Mouse (Mus musculus) embryonic facial prominence, embryonic 11.5 days (tissue): ENCODE results near the gene Trim23. TPM values are rescaled to one million over a fixed set of nuclear protein-coding genes. Genes with fewer than 3 reads are reported as not detected.

Source experiments
- ATAC-seq: fragments of 200-750 bp; cut with Nextera tagmentation; replicated peaks from 2 replicates; pipeline ENCODE4 v1.8.0; 2017; ENCODE audit warnings: low read depth; ENCODE audit not compliant: insufficient number of reproducible peaks, low FRiP score, low TSS enrichment
- DNase-seq: peaks from one replicate; pipeline ENCODE4 v3.0.0-alpha.2; 2015; ENCODE audit warnings: low spot score
- H3K27ac ChIP-seq: fragments of 300-500 bp; sonication (generic); replicated peaks from 2 replicates; pipeline ENCODE4 v1.5.1; 2014; ENCODE audit warnings: mild to moderate bottlenecking, low read depth, low read length, control low read depth
- H3K27me3 ChIP-seq: fragments of 300-500 bp; sonication (generic); 2 replicates; pipeline ENCODE4 v1.6.1; 2014; ENCODE audit warnings: mild to moderate bottlenecking, low read length, moderate library complexity, mixed read lengths; ENCODE audit not compliant: control insufficient read depth, insufficient read depth
- H3K36me3 ChIP-seq: fragments of 300-500 bp; sonication (generic); replicated peaks from 2 replicates; pipeline ENCODE4 v1.6.1; 2014; ENCODE audit warnings: low read depth, mild to moderate bottlenecking, low read length, moderate library complexity, mixed read lengths; ENCODE audit not compliant: control insufficient read depth, insufficient read depth
- H3K4me1 ChIP-seq: fragments of 300-500 bp; sonication (generic); 2 replicates; pipeline ENCODE4 v1.6.1; 2014; ENCODE audit warnings: low read length, mixed read lengths; ENCODE audit not compliant: control insufficient read depth, insufficient read depth
- H3K4me2 ChIP-seq: fragments of 300-500 bp; sonication (generic); 2 replicates; pipeline ENCODE4 v1.6.1; 2014; ENCODE audit warnings: low read depth, mild to moderate bottlenecking, control low read depth, low read length, moderate library complexity
- H3K4me3 ChIP-seq: fragments of 300-500 bp; sonication (generic); 2 replicates; pipeline ENCODE4 v1.5.1; 2014; ENCODE audit warnings: low read depth, low read length, control low read depth
- H3K9ac ChIP-seq: fragments of 300-500 bp; sonication (generic); replicated peaks from 2 replicates; pipeline ENCODE4 v1.6.1; 2014; ENCODE audit warnings: mild to moderate bottlenecking, control low read depth, low read length
- H3K9me3 ChIP-seq: fragments of 300-500 bp; sonication (generic); replicated peaks from 2 replicates; pipeline ENCODE4 v1.6.1; 2016; ENCODE audit warnings: mild to moderate bottlenecking, low read length, inconsistent platforms, mixed read lengths; ENCODE audit not compliant: control insufficient read depth
- WGBS: fragments of 180-500 bp; shearing (Covaris S2); extraction: QIAGEN DNeasy Blood & Tissue Kit; methylation state at CpG from one replicate; pipeline ENCODE4 v1.1.7; 2014; 5-methylcytosine and 5-hydroxymethylcytosine counted together
- polyA plus RNA-seq: library from polyadenylated mRNA; unstranded; fragments of >200 nt; fragmentation: Nextera tagmentation; extraction: Ambion mirVana; gene quantifications from 2 replicates; pipeline ENCODE4 v1.2.1, GENCODE M21; 2014

Trim23 gene
- polyA plus RNA-seq = 26.7 and 28.4 TPM in 2 replicates

DNA sequence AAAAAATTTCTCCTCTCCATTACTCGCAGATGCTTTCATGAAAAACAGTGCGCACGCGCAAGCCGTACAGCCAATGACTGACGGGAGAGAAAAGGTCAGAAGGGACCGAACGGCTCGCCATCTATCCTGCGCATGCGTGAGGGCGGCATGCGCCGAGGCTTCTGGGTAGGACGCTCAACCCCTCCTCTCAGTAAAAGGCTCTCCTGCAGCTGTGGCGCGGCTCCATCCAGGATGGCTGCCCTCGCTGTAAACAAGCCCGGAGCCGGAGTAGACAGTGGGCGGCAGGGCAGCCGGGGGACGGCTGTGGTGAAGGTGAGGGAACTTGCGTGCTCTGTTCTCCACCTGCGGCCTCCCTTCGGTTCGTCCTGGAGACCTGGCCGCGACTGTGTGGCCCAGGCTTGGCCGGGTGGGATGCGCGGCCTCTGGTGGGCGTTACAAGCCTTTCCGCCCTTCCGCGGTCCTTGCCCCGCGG is at the start of gene Trim23:
Trim23 (plus strand) TSS at position 148 of the 472 bp plus-strand sequence.
- under 1% methylated on average over 38 of the region's 38 CpGs for WGBS
- Histone ChIP-seq H3K27me3 (no peaks in the 10 kb centered on the region), H3K4me1 (no peaks in the 10 kb centered on the region), H3K4me3 (peak within 1 kb of the TSS; percentile 86), H3K9me3 (no peaks in the 10 kb centered on the region), H3K9ac (peak within 1 kb of the TSS; percentile 86), H3K27ac (peak within 1 kb of the TSS; percentile 56; the same call in 1 of the 2 replicates), H3K36me3 (no peaks in the 10 kb centered on the region), H3K4me2 (peak within 1 kb of the TSS; percentile 62)
- ATAC-seq (peak; percentile 98), DNase-seq (peak; percentile 100)

DNA sequence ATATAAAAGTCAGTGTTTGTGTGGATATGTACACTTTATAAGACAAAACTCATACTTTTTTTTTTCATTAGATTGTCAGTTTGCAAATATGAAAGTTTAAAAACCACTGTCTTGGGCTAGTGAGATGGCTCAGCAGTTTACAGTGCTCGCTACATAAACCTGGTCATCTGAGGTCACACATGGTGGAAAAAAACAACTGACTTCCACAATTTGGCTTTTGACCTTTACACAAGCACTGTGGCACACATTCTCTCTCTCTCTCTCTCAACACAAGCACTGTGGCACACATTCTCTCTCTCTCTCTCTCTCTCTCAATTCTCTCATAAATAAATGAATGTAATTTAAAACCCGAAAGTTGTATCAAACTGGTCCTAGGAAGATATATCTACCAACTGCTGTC is 46.0 kb upstream of the Trim23 start:
- ATAC-seq (no peak), DNase-seq (no peak)
- Histone ChIP-seq H3K4me2 (no peak overlapping the region), H3K4me3 (no peak overlapping the region), H3K4me1 (no peaks in the 10 kb centered on the region), H3K27ac (no peak overlapping the region), H3K27me3 (no peaks in the 10 kb centered on the region), H3K9me3 (no peaks in the 10 kb centered on the region), H3K9ac (no peak overlapping the region), H3K36me3 (no peaks in the 10 kb centered on the region)
- 87% methylated on average over 2 of the region's 2 CpGs for WGBS

DNA sequence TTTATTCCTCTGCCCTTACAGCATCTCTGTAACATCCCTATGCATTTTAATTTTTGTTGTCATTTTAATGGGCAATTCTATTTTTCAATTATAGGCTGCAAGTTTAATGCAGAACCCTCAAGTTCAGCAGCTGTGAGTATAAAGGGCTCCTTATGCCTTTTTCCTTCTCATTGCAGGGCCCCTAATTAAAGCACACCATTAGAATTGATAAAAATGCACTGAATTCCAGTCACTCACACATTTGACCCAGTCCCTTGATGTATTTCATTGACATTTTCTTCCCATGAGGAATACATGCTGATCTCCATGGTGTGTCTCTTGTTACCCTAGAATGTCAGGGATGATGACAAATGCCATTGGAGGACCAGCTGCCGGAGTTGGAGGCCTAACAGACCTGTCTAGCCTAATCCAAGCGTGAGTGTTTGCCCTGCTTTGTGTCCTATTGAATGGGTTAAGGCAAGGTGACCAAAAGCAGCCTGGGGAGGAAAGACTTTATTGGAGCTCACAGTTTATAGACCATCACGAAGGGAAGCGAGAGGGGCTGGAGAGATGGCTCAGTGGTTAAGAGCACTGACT is 44.0 kb upstream of the Trim23 start:
- Histone ChIP-seq H3K4me1 (no peaks in the 10 kb centered on the region), H3K4me3 (no peak overlapping the region), H3K36me3 (no peaks in the 10 kb centered on the region), H3K9me3 (no peaks in the 10 kb centered on the region), H3K27me3 (no peaks in the 10 kb centered on the region), H3K27ac (no peak overlapping the region), H3K4me2 (no peak overlapping the region), H3K9ac (no peak overlapping the region)
- 81% methylated on average over 4 of the region's 4 CpGs for WGBS
- DNase-seq (no peak), ATAC-seq (no peak)

DNA sequence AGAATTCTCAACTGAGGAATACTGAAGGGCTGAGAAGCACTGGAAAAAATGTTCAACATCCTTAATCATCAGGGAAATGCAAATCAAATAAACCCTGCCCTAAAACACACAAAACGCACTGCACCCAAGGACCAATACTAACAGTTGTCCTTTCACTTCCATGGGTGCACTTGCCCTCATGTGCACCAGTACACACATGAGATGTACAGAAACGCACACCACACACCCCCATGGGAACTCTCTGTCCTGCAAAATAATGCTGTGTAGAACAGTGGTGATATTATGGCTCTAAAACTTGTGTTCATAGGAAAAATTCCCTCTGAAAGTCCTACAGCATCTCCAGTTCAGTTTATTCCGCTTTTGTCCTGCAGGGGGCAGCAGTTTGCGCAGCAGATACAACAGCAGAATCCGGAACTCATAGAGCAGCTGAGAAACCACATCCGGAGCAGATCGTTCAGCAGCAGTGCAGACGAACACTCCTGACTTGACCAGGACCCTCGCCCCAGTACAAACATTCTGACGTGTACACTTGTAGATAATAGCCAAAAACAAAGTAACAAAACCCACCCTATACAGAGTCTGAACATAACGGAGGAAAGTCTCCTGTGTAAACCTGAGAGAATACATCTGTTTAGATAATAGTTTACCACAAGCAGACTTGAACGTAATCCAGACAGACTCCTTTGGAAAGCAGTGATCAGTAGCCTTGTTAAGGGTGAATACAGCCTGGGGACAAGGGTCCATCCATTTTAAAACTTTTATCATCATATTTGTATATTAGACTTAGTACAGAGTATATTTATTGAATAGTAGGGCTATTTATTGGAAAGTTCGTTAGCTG is 39.0 kb upstream of the Trim23 start:
- Histone ChIP-seq H3K9me3 (no peaks in the 10 kb centered on the region), H3K4me3 (no peak overlapping the region), H3K27ac (no peak overlapping the region), H3K9ac (no peak overlapping the region), H3K4me1 (no peaks in the 10 kb centered on the region), H3K36me3 (no peaks in the 10 kb centered on the region), H3K27me3 (no peaks in the 10 kb centered on the region), H3K4me2 (no peak overlapping the region)
- ATAC-seq = peak; percentile 61
- DNase-seq = peak; percentile 84
- WGBS = 38% methylated on average over 13 of the region's 13 CpGs

DNA sequence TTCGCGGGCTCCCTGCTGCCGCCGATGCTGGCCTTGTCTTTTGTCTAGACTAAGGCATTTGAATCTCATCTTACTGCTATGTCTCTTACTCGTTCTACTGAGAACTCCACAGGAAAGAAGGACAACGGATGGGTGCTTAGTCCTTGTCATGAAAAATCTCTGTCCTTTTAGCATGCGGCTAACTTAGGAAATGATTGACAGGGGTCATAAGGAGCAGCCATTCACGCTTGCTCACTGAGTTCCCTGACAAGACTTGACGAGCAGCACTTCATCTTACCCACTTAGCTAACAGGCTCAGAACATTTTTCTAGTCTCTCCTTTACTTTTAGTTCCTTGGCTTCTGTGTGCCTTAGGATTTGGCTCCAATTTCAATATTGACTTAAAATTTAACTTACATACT is 33.7 kb upstream of the Trim23 start:
- H3K4me1 ChIP-seq = no peaks in the 10 kb centered on the region
- H3K27ac ChIP-seq = no peak overlapping the region
- no peak overlapping the region for H3K4me2 ChIP-seq
- H3K36me3 ChIP-seq = no peaks in the 10 kb centered on the region; the same call in 1 of the 2 replicates
- no peak overlapping the region for H3K9ac ChIP-seq
- DNase-seq = no peak
- ATAC-seq = no peak
- H3K4me3 ChIP-seq = no peak overlapping the region
- H3K27me3 ChIP-seq = no peaks in the 10 kb centered on the region
- H3K9me3 ChIP-seq = no peaks in the 10 kb centered on the region
- WGBS = 82% methylated on average over 9 of the region's 9 CpGs

DNA sequence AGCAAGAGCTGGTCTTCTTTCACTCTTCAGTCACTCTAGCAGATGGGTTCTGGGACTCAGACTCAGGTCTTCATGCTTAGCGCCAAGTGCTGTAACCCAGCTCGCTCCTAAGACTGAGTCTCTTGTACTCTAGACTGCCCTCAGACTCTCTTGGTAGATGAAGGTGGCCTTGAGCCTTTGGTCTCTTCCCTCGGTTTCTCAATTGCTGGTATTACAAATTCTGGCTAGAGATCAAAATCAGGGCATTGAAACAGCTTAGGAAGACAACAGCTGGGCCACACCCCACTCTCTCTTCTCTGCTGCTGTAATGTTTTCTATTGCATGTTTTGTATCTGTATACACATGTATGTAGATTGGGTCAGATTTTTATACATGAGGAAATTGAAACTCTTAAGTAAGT is 33.0 kb upstream of the Trim23 start:
- WGBS = 97% methylated on average over 3 of the region's 3 CpGs
- no peak for ATAC-seq

DNA sequence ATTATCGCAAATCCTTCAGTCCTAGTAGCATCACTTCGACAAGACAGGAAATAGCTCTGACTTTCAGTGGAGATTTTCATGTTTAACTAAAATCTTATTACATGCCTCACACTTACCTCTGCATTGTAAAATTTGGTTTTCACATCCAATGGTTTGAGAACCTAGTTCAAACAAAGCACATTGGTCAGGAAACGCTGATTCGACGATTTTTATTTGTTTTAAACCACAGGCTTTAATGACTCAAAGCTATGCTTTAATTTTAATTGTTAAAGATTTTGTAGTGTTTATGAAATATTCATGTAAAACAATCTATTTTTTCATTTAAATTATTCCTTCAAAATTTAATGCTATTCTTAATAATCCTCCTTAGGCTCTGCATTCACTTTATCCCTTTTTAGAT is 24.4 kb upstream of the Trim23 start:
- Histone ChIP-seq H3K4me2 (no peak overlapping the region), H3K36me3 (peaks cover 2% of the 10 kb centered on the region), H3K27ac (no peak overlapping the region), H3K4me3 (no peak overlapping the region), H3K9ac (no peak overlapping the region), H3K9me3 (no peaks in the 10 kb centered on the region), H3K27me3 (no peaks in the 10 kb centered on the region), H3K4me1 (no peaks in the 10 kb centered on the region)
- ATAC-seq (no peak), DNase-seq (no peak)
- 94% methylated on average over 5 of the region's 5 CpGs for WGBS

More for the DNA sequence above, 33.0 kb upstream of the Trim23 start:
- Histone ChIP-seq H3K27me3 (no peaks in the 10 kb centered on the region), H3K9me3 (no peaks in the 10 kb centered on the region), H3K9ac (no peak overlapping the region), H3K36me3 (no peaks in the 10 kb centered on the region; the same call in 1 of the 2 replicates), H3K27ac (no peak overlapping the region), H3K4me2 (no peak overlapping the region), H3K4me1 (no peaks in the 10 kb centered on the region), H3K4me3 (no peak overlapping the region)
- no peak for DNase-seq

DNA sequence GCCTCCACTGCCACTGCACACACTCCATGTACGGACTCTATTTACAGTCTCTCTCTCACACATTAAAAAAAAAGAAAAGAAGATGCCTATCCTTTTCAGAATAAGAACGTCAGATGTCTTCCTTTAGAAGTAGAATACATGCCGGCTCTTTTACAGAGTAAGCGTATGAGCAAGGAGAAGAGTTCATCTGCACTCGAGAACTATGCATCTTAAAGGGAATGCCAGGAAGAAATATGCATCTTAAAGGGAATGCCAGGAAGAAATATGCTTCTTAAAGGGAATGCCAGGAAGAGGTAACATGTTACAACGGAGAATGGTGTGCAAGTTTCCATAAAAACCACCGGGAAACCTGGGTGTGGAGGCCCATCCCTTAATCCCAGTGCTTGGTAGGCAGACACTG is 23.5 kb upstream of the Trim23 start:
- Histone ChIP-seq H3K9ac (no peak overlapping the region), H3K27me3 (no peaks in the 10 kb centered on the region)
- WGBS = 91% methylated on average over 7 of the region's 7 CpGs

More for the DNA sequence above, 23.5 kb upstream of the Trim23 start:
- no peak overlapping the region for H3K27ac ChIP-seq
- no peaks in the 10 kb centered on the region for H3K4me1 ChIP-seq
- no peak for DNase-seq
- H3K4me3 ChIP-seq = no peak overlapping the region
- peaks cover 2% of the 10 kb centered on the region; the same call in 1 of the 2 replicates for H3K36me3 ChIP-seq
- ATAC-seq = no peak
- H3K4me2 ChIP-seq = no peak overlapping the region
- H3K9me3 ChIP-seq = no peaks in the 10 kb centered on the region
